Mouse (Mus musculus) olfactory bulb, adult 2 months (tissue): Measurements from ENCODE around the gene Ldb1.

ENCODE experiments used
- CTCF ChIP-seq: fragments of 200-500 bp; IDR thresholded peaks from 2 replicates; pipeline ENCODE4 v1.5.1; 2012; ENCODE audit warnings: low read depth, mild to moderate bottlenecking, low read length, moderate library complexity; ENCODE audit not compliant: insufficient read depth
- POLR2A ChIP-seq: fragments of 200-500 bp; IDR thresholded peaks from 2 replicates; pipeline ENCODE4 v1.6.1; 2012; ENCODE audit warnings: mild to moderate bottlenecking, low read depth, low read length, moderate library complexity; ENCODE audit not compliant: insufficient read depth

DNA sequence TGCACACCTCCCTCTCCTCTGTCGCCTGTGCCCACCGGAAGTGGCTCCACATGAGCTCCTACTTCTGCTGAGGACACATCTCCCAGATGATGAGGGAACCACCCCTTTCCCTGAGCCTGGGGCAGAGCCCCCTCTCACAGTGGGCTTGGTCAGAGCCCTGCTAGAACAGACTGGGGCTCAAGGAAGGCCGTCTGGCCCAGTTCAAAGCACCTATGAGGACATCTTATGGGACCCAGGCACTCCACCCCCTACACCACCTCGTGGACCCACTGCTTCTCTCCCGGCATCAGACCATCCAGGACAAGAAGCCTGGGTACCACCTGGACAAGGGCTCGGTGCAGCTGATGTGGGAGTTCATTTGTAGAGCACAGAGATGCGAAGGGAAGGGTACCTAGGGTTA, 39.3 kb downstream of the Ldb1 start:
- TF ChIP-seq POLR2A (no peak), CTCF (no peak)
